17 mouse cellular contexts compared by ENCODE assay signal in genomic region chr9:96365271-96365872, GRCm38 (mm10). TPM values are rescaled to one million over a fixed set of nuclear protein-coding genes. Genes with fewer than 3 reads are reported as not detected.
A peak's percentile ranks its signal among the peaks of the same experiment; 100 is the strongest.
DNase-seq lines count a peak whose midpoint lies in the region; ATAC-seq and TF ChIP-seq lines count a peak whose summit lies in the region.
"Had no signal": no experiment of that assay in that cellular context is flagged by ENCODE, and none has a peak within 500 bp of the region (broad histone marks: within the 10 kb centered on the region; RNA-seq: fewer than 3 reads in every experiment).

No protein-coding gene starts in this region.

- DNase-seq in gastrocnemius, adult 2 months = no peak
- DNase-seq in gastrocnemius, postnatal 14 days = no peak
- DNase-seq in lung, embryonic 14.5 days = no peak
- no peak for DNase-seq in lung, adult 2 months
- DNase-seq in brain, adult 2 months (ENCODE audit: low read depth, low spot score) = peak; percentile 26
- DNase-seq in embryo, embryonic 10.5 days (ENCODE audit: low spot score) = no peak
- DNase-seq: heart, postnatal 10 days; kidney, postnatal 25 days; right cerebral cortex, postnatal 4 days; thymus, postnatal 36 days had no signal

- WGBS in lung, embryonic 14.5 days = 53% methylated on average over 6 of the region's 6 CpGs
- WGBS in lung, adult 2 months = 41% methylated on average over 6 of the region's 6 CpGs

- peak overlapping the region; percentile 90 for H3K4me3 ChIP-seq in gastrocnemius, adult 2 months
- H3K4me3 ChIP-seq in lung, embryonic 14.5 days (ENCODE audit: low read depth, low read length) = no peak overlapping the region
- no peak overlapping the region for H3K4me3 ChIP-seq in lung, adult 2 months (replicated peaks; ENCODE audit: extremely low read depth, low read depth, low read length)
- peak overlapping the region; percentile 76 for H3K4me3 ChIP-seq in myocyte

- H3K4me2 ChIP-seq in lung, embryonic 14.5 days = 0 out of 2 replicates have a peak overlapping the region, but pooled peaks have one; percentile 23
- H3K4me2 ChIP-seq in myocyte (ENCODE audit: low read depth) = peak overlapping the region; percentile 75

- H3K9me3 ChIP-seq in lung, embryonic 14.5 days (ENCODE audit: low read depth, low read length) = no peaks in the 10 kb centered on the region
- H3K9me3 ChIP-seq: embryonic facial prominence, embryonic 13.5 days; forebrain, embryonic 12.5 days; intestine, embryonic 15.5 days; limb, embryonic 13.5 days; midbrain, embryonic 13.5 days; neural tube, embryonic 12.5 days had no signal

- H3K27me3 ChIP-seq in lung, embryonic 14.5 days (ENCODE audit: insufficient read depth, low read length) = no peaks in the 10 kb centered on the region
- H3K27me3 ChIP-seq in myocyte (ENCODE audit: control insufficient read depth, insufficient read depth, insufficient read length) = no peaks in the 10 kb centered on the region
- H3K27me3 ChIP-seq: embryonic facial prominence, embryonic 13.5 days; forebrain, embryonic 12.5 days; intestine, embryonic 15.5 days; limb, embryonic 13.5 days; midbrain, embryonic 13.5 days; neural tube, embryonic 12.5 days had no signal

- intact Hi-C loops in gastrocnemius, adult 2 months (cut with DNase I) = no loop called here
- intact Hi-C loops in gastrocnemius, postnatal 14 days (cut with DNase I; ENCODE audit: low total_unique reads) = no loop called here

- no peaks in the 10 kb centered on the region for H3K36me3 ChIP-seq in lung, embryonic 14.5 days (ENCODE audit: insufficient read depth)
- no peaks in the 10 kb centered on the region for H3K36me3 ChIP-seq in myocyte (ENCODE audit: control insufficient read depth, insufficient read depth)
- H3K36me3 ChIP-seq: embryonic facial prominence, embryonic 13.5 days; forebrain, embryonic 12.5 days; intestine, embryonic 15.5 days; limb, embryonic 13.5 days; midbrain, embryonic 13.5 days; neural tube, embryonic 12.5 days had no signal

- peaks cover 32% of the 10 kb centered on the region for H3K79me2 ChIP-seq in myocyte (ENCODE audit: control insufficient read depth, insufficient read depth)

- H3ac ChIP-seq in myocyte (ENCODE audit: control insufficient read depth, insufficient read length) = no peak overlapping the region

- ATAC-seq in lung, embryonic 14.5 days (ENCODE audit: insufficient read depth) = no peak

- no peak for TF ChIP-seq POLR2A in lung, adult 2 months (IDR thresholded peaks at IDR 0.05; ENCODE audit: borderline replicate concordance, extremely low read depth, low read depth, low read length)
- no peak for TF ChIP-seq POLR2A in myocyte (IDR thresholded peaks at IDR 0.05; ENCODE audit: insufficient read length, low read depth)

- no peak for TF ChIP-seq CTCF in gastrocnemius, adult 2 months (IDR thresholded peaks at IDR 0.05)
- TF ChIP-seq CTCF in lung, embryonic 14.5 days (IDR thresholded peaks at IDR 0.05; ENCODE audit: low read depth) = no peak
- no peak for TF ChIP-seq CTCF in lung, adult 2 months (IDR thresholded peaks at IDR 0.05; ENCODE audit: insufficient read depth, low read length)

- H3K4me1 ChIP-seq in lung, embryonic 14.5 days (ENCODE audit: insufficient read depth) = peaks cover 10% of the 10 kb centered on the region
- H3K4me1 ChIP-seq in lung, adult 2 months (ENCODE audit: control insufficient read depth, insufficient read depth, low read length) = peaks cover 2% of the 10 kb centered on the region

- peak overlapping the region; percentile 94 for H3K27ac ChIP-seq in gastrocnemius, adult 2 months
- H3K27ac ChIP-seq in lung, embryonic 14.5 days (ENCODE audit: low read depth) = no peak overlapping the region
- H3K27ac ChIP-seq: neural tube, embryonic 12.5 days had no signal

- no peak overlapping the region for H3K9ac ChIP-seq in lung, embryonic 14.5 days

TF ChIP-seq in myocyte, 11 proteins besides CTCF, POLR2A, EP300 and RAD21:
- TF ChIP-seq POLR2AphosphoS2 (IDR thresholded peaks at IDR 0.05; ENCODE audit: insufficient read length, low read depth) (no peak), REST (IDR thresholded peaks at IDR 0.05; ENCODE audit: insufficient read depth, insufficient read length) (no peak), MAX (IDR thresholded peaks at IDR 0.05; ENCODE audit: low read depth) (no peak), E2F4 (IDR thresholded peaks at IDR 0.05; ENCODE audit: insufficient read depth) (no peak), SRF (IDR thresholded peaks at IDR 0.05; ENCODE audit: control insufficient read depth, insufficient read length, low read depth) (no peak), MYOD1 (IDR thresholded peaks at IDR 0.05; ENCODE audit: control insufficient read depth in 1 of 3, insufficient read length in 2 of 3, low read depth in 2 of 3) (no peak), TCF3 (IDR thresholded peaks at IDR 0.05; ENCODE audit: insufficient read length, low read depth) (no peak), MYOG (IDR thresholded peaks at IDR 0.05; ENCODE audit: control insufficient read depth in 1 of 3, insufficient read depth in 1 of 3, insufficient read length in 2 of 3, low read depth in 2 of 3) (no peak), TCF12 (IDR thresholded peaks at IDR 0.05; ENCODE audit: insufficient read depth, poor library complexity, severe bottlenecking) (no peak), CEBPB (IDR thresholded peaks at IDR 0.05; ENCODE audit: insufficient read depth, poor library complexity, severe bottlenecking) (no peak), USF1 (IDR thresholded peaks at IDR 0.05; ENCODE audit: low read depth) (no peak)

RNA-seq across cellular contexts. Expression of gene Atp1b3, which starts 1.1 kb away (rescaled TPM):
- 10 to 100 TPM; 31.2 to 31.4 TPM for total RNA-seq in gastrocnemius, adult 2 months (2021)
- total RNA-seq in gastrocnemius, postnatal 14 days (2021) = 10 to 100 TPM; 43.7 to 49.2 TPM
- 181 and 185 TPM in 2 replicates for polyA plus RNA-seq in lung, embryonic 14.5 days (2014; fragmentation: Nextera tagmentation; extraction: Ambion mirVana)
- 98.2 and 101 TPM in 2 replicates for polyA plus RNA-seq in lung, adult 2 months (2012; rRNA removed)
- polyA plus RNA-seq in myocyte (2012; fragmentation: generic; extraction: Trizol) = 102 TPM

Comparison
In these comparisons a context has a peak if more than half of its experiments do, and no peak if none do; other contexts are left out.
1. H3K4me3 ChIP-seq: peak in gastrocnemius, adult 2 months (single experiment) and myocyte (single experiment); none in lung, embryonic 14.5 days (single experiment) and lung, adult 2 months (single experiment).